Mouse (Mus musculus): ENCODE results near the gene Pced1b. TPM values are rescaled to one million over a fixed set of nuclear protein-coding genes. Genes with fewer than 3 reads are reported as not detected.
"Not testable (repeated sequence)": the region's sequence is repeated elsewhere in the genome, so short reads cannot be mapped to it uniquely, and the experiment has no call there.

Gene Pced1b
- polyA plus RNA-seq, 1 experiment from 2014 or later = 2.6 TPM

GRCm38 (mm10) chr15:97355676-97356303 lies 108.9 kb downstream of the Pced1b start:
- no peak for ATAC-seq (ENCODE audit: insufficient number of reproducible peaks, insufficient read depth, low FRiP score, low read depth)
- Histone ChIP-seq H3K36me3 (ENCODE audit: control insufficient read depth, insufficient read depth, low read length) (no peaks in the 10 kb centered on the region), H3K4me1 (ENCODE audit: control insufficient read depth in 2 of 2, insufficient read depth in 2 of 2, low read length in 2 of 2) (peaks cover 3% of the 10 kb centered on the region in 2 experiments; a peak in 2 of 4 replicates), H3K9ac (ENCODE audit: low read length) (no peak overlapping the region), H3K27ac (replicated peaks in 1 of 2; ENCODE audit: control insufficient read depth in 1 of 2, insufficient read depth in 1 of 2, low read depth in 2 of 2, low read length in 2 of 2) (no peak overlapping the region), H3K4me2 (ENCODE audit: low read length) (no peak overlapping the region), H3K9me3 (ENCODE audit: control insufficient read depth, low read length) (no peaks in the 10 kb centered on the region), H3K27me3 (ENCODE audit: control insufficient read depth, insufficient read depth, low read length) (no peaks in the 10 kb centered on the region), H3K4me3 (ENCODE audit: control insufficient read depth in 1 of 2, insufficient read depth in 1 of 2, low read depth in 1 of 2, low read length in 2 of 2) (no peak overlapping the region)
- WGBS = 78% methylated on average over 9 of the region's 9 CpGs

- H3K27me3 ChIP-seq (ENCODE audit: control insufficient read depth, insufficient read depth, low read length) = no peaks in the 10 kb centered on the region
- no peak overlapping the region for H3K4me2 ChIP-seq (ENCODE audit: low read length)
- no peaks in the 10 kb centered on the region for H3K9me3 ChIP-seq (ENCODE audit: control insufficient read depth, low read length)
- no peaks in the 10 kb centered on the region for H3K36me3 ChIP-seq (ENCODE audit: control insufficient read depth, insufficient read depth, low read length)
- no peak overlapping the region for H3K9ac ChIP-seq (ENCODE audit: low read length)
- no peak overlapping the region for H3K27ac ChIP-seq (replicated peaks in 1 of 2; ENCODE audit: control insufficient read depth in 1 of 2, insufficient read depth in 1 of 2, low read depth in 2 of 2, low read length in 2 of 2)
- 97% methylated on average over 1 of the region's 1 CpGs for WGBS
- no peaks in the 10 kb centered on the region for H3K4me1 ChIP-seq (ENCODE audit: control insufficient read depth in 2 of 2, insufficient read depth in 2 of 2, low read length in 2 of 2)
- ATAC-seq (ENCODE audit: insufficient number of reproducible peaks, insufficient read depth, low FRiP score, low read depth) = no peak
- H3K4me3 ChIP-seq (ENCODE audit: control insufficient read depth in 1 of 2, insufficient read depth in 1 of 2, low read depth in 1 of 2, low read length in 2 of 2) = no peak overlapping the region
Observed at GRCm38 (mm10) chr15:97357016-97357415, 110.1 kb downstream of the Pced1b start.

GRCm38 (mm10) chr15:97360842-97361770 lies 114.2 kb downstream of the Pced1b start:
- WGBS = 75% methylated on average over 23 of the region's 23 CpGs

DNA sequence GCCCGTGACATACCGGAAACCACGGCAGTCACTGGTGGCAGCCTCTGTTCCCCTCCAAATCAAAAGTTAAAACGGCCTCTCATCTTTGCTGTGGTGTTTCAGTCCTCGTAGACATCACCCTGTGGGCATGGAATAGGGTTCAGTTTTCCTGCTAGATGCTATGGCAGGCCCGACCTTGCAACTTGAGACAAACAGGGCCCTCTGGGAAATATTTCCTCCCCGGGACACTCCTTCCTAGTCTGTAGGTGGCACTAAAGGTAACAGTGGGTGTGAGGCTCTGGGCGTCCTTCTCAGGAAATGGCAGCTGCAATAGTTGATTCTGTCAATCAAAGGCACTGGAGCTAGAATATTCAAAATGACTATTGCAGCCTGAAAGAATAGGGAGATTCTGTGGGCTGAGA lies 114.9 kb downstream of the Pced1b start:
- Histone ChIP-seq H3K27me3 (ENCODE audit: control insufficient read depth, insufficient read depth, low read length) (no peaks in the 10 kb centered on the region), H3K4me2 (ENCODE audit: low read length) (no peak overlapping the region)
- ATAC-seq (ENCODE audit: insufficient number of reproducible peaks, insufficient read depth, low FRiP score, low read depth) = no peak

More at GRCm38 (mm10) chr15:97360842-97361770, 114.2 kb downstream of the Pced1b start:
- no peak for ATAC-seq (ENCODE audit: insufficient number of reproducible peaks, insufficient read depth, low FRiP score, low read depth)
- Histone ChIP-seq H3K4me3 (ENCODE audit: control insufficient read depth in 1 of 2, insufficient read depth in 1 of 2, low read depth in 1 of 2, low read length in 2 of 2) (no peak overlapping the region), H3K36me3 (ENCODE audit: control insufficient read depth, insufficient read depth, low read length) (no peaks in the 10 kb centered on the region), H3K9ac (ENCODE audit: low read length) (no peak overlapping the region), H3K4me2 (ENCODE audit: low read length) (no peak overlapping the region), H3K27ac (replicated peaks in 1 of 2; ENCODE audit: control insufficient read depth in 1 of 2, insufficient read depth in 1 of 2, low read depth in 2 of 2, low read length in 2 of 2) (no peak overlapping the region), H3K27me3 (ENCODE audit: control insufficient read depth, insufficient read depth, low read length) (no peaks in the 10 kb centered on the region), H3K4me1 (ENCODE audit: control insufficient read depth in 2 of 2, insufficient read depth in 2 of 2, low read length in 2 of 2) (no peaks in the 10 kb centered on the region), H3K9me3 (ENCODE audit: control insufficient read depth, low read length) (no peaks in the 10 kb centered on the region)

GRCm38 (mm10) chr15:97364271-97364670 lies 117.4 kb downstream of the Pced1b start:
- H3K4me3 ChIP-seq (ENCODE audit: control insufficient read depth in 1 of 2, insufficient read depth in 1 of 2, low read depth in 1 of 2, low read length in 2 of 2); H3K4me2 ChIP-seq (ENCODE audit: low read length); H3K27me3 ChIP-seq (ENCODE audit: control insufficient read depth, insufficient read depth, low read length); H3K4me1 ChIP-seq (ENCODE audit: control insufficient read depth in 2 of 2, insufficient read depth in 2 of 2, low read length in 2 of 2); ATAC-seq (ENCODE audit: insufficient number of reproducible peaks, insufficient read depth, low FRiP score, low read depth); H3K36me3 ChIP-seq (ENCODE audit: control insufficient read depth, insufficient read depth, low read length); H3K9ac ChIP-seq (ENCODE audit: low read length); H3K9me3 ChIP-seq (ENCODE audit: control insufficient read depth, low read length); H3K27ac ChIP-seq (replicated peaks in 1 of 2; ENCODE audit: control insufficient read depth in 1 of 2, insufficient read depth in 1 of 2, low read depth in 2 of 2, low read length in 2 of 2): not testable (repeated sequence)
- 79% methylated on average over 3 of the region's 3 CpGs for WGBS

More for the DNA sequence above, 114.9 kb downstream of the Pced1b start:
- WGBS = 72% methylated on average over 8 of the region's 8 CpGs
- no peak overlapping the region for H3K27ac ChIP-seq (replicated peaks in 1 of 2; ENCODE audit: control insufficient read depth in 1 of 2, insufficient read depth in 1 of 2, low read depth in 2 of 2, low read length in 2 of 2)
- no peaks in the 10 kb centered on the region for H3K9me3 ChIP-seq (ENCODE audit: control insufficient read depth, low read length)
- no peaks in the 10 kb centered on the region for H3K36me3 ChIP-seq (ENCODE audit: control insufficient read depth, insufficient read depth, low read length)
- H3K9ac ChIP-seq (ENCODE audit: low read length) = no peak overlapping the region
- H3K4me3 ChIP-seq (ENCODE audit: control insufficient read depth in 1 of 2, insufficient read depth in 1 of 2, low read depth in 1 of 2, low read length in 2 of 2) = no peak overlapping the region
- H3K4me1 ChIP-seq (ENCODE audit: control insufficient read depth in 2 of 2, insufficient read depth in 2 of 2, low read length in 2 of 2) = no peaks in the 10 kb centered on the region

DNA sequence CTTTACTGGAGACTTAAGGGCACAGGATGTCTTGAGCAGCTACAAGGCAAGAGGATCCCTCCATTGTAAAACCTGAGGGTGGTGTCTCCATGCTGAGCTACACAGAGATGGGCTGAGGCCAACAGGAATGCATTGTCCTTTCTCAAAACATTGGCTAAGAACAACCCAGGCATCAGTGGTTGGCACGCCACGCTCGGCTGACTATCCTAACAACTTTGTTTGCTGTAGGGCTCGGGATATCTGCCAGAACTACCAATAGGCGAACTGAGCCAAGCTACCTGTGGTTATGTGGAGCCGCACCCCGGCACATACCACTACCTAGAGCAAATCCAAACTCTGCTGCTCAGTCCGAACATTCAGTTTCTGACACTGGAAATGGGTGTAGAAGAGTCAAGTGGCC lies 118.1 kb downstream of the Pced1b start:
- Histone ChIP-seq H3K27me3 (ENCODE audit: control insufficient read depth, insufficient read depth, low read length) (no peaks in the 10 kb centered on the region), H3K9me3 (ENCODE audit: control insufficient read depth, low read length) (no peaks in the 10 kb centered on the region), H3K4me1 (ENCODE audit: control insufficient read depth in 2 of 2, insufficient read depth in 2 of 2, low read length in 2 of 2) (no peaks in the 10 kb centered on the region), H3K36me3 (ENCODE audit: control insufficient read depth, insufficient read depth, low read length) (no peaks in the 10 kb centered on the region), H3K4me3 (ENCODE audit: control insufficient read depth in 1 of 2, insufficient read depth in 1 of 2, low read depth in 1 of 2, low read length in 2 of 2) (no peak overlapping the region), H3K27ac (replicated peaks in 1 of 2; ENCODE audit: control insufficient read depth in 1 of 2, insufficient read depth in 1 of 2, low read depth in 2 of 2, low read length in 2 of 2) (no peak overlapping the region), H3K4me2 (ENCODE audit: low read length) (no peak overlapping the region), H3K9ac (ENCODE audit: low read length) (no peak overlapping the region)
- WGBS = 94% methylated on average over 8 of the region's 8 CpGs
- ATAC-seq (ENCODE audit: insufficient number of reproducible peaks, insufficient read depth, low FRiP score, low read depth) = no peak

DNA sequence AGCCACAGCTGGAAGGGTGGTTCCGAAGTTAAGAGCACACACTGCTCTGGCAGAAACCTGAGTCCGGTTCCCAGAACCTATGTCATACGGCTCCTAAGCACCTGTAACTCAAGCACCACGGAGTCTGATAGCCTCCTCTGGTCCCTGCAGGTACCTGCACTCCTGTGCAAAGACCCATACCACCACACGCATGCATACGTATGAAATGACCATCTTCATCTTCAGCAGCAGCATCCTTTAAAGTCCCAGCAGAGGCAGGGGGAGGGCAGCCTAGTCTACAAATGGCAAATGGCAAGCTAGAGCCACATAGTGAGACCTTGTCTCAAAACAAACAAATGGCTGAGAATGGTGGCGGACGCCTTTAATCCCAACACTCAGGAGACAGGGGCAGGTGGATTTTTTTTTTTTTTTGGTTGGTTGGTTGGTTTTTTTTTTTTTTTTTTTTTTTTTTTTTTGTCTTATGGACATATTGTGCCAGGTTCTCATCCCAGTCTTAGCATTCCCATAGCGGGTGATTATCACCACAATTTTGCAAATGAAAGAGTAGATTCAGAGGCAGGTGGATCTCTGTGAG lies 121.2 kb downstream of the Pced1b start:
- Histone ChIP-seq H3K27me3 (ENCODE audit: control insufficient read depth, insufficient read depth, low read length) (no peaks in the 10 kb centered on the region), H3K9ac (ENCODE audit: low read length) (no peak overlapping the region), H3K4me2 (ENCODE audit: low read length) (no peak overlapping the region), H3K4me3 (ENCODE audit: control insufficient read depth in 1 of 2, insufficient read depth in 1 of 2, low read depth in 1 of 2, low read length in 2 of 2) (no peak overlapping the region), H3K36me3 (ENCODE audit: control insufficient read depth, insufficient read depth, low read length) (no peaks in the 10 kb centered on the region), H3K27ac (replicated peaks in 1 of 2; ENCODE audit: control insufficient read depth in 1 of 2, insufficient read depth in 1 of 2, low read depth in 2 of 2, low read length in 2 of 2) (no peak overlapping the region), H3K4me1 (ENCODE audit: control insufficient read depth in 2 of 2, insufficient read depth in 2 of 2, low read length in 2 of 2) (peaks cover under 1 to 4% of the 10 kb centered on the region in 2 experiments; a peak in 2 of 4 replicates), H3K9me3 (ENCODE audit: control insufficient read depth, low read length) (no peaks in the 10 kb centered on the region)
- WGBS = 77% methylated on average over 9 of the region's 9 CpGs
- no peak for ATAC-seq (ENCODE audit: insufficient number of reproducible peaks, insufficient read depth, low FRiP score, low read depth)

Data from heart, embryonic 14.5 days (tissue).